In the genomic region with DNA sequence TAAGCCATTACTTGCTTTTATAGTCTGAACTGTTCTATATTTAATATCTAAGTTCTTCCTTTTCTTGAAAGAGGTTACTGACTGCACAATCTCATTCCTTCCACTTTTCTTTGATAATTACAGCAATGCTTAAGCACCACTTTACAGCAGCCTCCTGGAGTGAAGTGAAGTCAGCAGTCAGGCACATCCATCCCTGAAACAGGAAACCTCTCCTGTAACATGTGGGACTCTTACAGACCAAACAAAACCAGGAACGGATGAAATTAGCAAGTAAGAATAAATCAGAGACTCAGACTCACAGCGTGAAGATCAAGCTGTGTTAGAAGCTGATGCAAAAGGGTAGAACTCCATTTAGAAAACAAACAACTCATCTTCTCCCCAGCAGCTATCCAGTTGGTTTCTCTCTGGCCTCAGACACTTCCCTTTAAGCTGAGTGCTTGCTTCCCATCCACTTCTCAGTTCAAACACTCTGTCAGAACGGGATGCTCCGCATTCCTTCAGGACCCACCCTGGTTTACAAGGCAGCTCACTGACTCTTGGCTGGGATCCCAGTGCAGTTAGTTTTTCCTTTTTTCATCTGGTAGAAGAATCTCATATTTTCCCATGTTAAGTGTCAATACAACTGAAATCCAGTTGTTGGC, we compare ENCODE assay signal across 11 mouse cellular contexts. TPM values are rescaled to one million over a fixed set of nuclear protein-coding genes. Genes with fewer than 3 reads are reported as not detected.
DNase-seq lines count a peak whose midpoint lies in the region; ATAC-seq and TF ChIP-seq lines count a peak whose summit lies in the region.
"Had no signal": no experiment of that assay in that cellular context is flagged by ENCODE, and none has a peak within 500 bp of the region (broad histone marks: within the 10 kb centered on the region; RNA-seq: fewer than 3 reads in every experiment).

No protein-coding gene starts in this region.

- no peaks in the 10 kb centered on the region for H3K27me3 ChIP-seq in heart, embryonic 12.5 days (replicated peaks)
- H3K27me3 ChIP-seq in heart, adult 2 months (ENCODE audit: control insufficient read depth, insufficient read depth, low read length): no peaks in the 10 kb centered on the region
- H3K27me3 ChIP-seq in lung, embryonic 14.5 days (ENCODE audit: insufficient read depth, low read length): no peaks in the 10 kb centered on the region
- H3K27me3 ChIP-seq: megakaryocyte, embryonic 14.5 days had no signal

- no peak for TF ChIP-seq EP300 in heart, adult 2 months (IDR thresholded peaks at IDR 0.05; ENCODE audit: insufficient read depth, low read depth, low read length)

- no peak overlapping the region for H3K4me2 ChIP-seq in heart, embryonic 12.5 days
- peak overlapping the region; percentile 29 for H3K4me2 ChIP-seq in lung, embryonic 14.5 days

- H3K9ac ChIP-seq in heart, embryonic 12.5 days: no peak overlapping the region
- H3K9ac ChIP-seq in heart, adult 2 months (ENCODE audit: low read depth, low read length): no peak overlapping the region
- no peak overlapping the region for H3K9ac ChIP-seq in lung, embryonic 14.5 days

- H3K4me3 ChIP-seq in heart, embryonic 12.5 days: no peak overlapping the region
- no peak overlapping the region for H3K4me3 ChIP-seq in heart, adult 2 months
- H3K4me3 ChIP-seq in lung, embryonic 14.5 days (ENCODE audit: low read depth, low read length): no peak overlapping the region
- H3K4me3 ChIP-seq: megakaryocyte, embryonic 14.5 days had no signal

- no peak for ATAC-seq in heart, embryonic 12.5 days (ENCODE audit: insufficient number of reproducible peaks, low FRiP score)
- peak; percentile 97 for ATAC-seq in lung, embryonic 14.5 days (ENCODE audit: insufficient read depth)
- no peak for ATAC-seq in megakaryocyte progenitor cell, adult 5-6 weeks (replicated peaks; ENCODE audit: poor library complexity)

- H3K36me3 ChIP-seq in heart, embryonic 12.5 days: peaks cover 29% of the 10 kb centered on the region
- H3K36me3 ChIP-seq in heart, adult 2 months (ENCODE audit: control insufficient read depth, insufficient read depth, low read length): no peaks in the 10 kb centered on the region
- H3K36me3 ChIP-seq in lung, embryonic 14.5 days (ENCODE audit: insufficient read depth): peaks cover 22% of the 10 kb centered on the region

- H3K4me1 ChIP-seq in heart, embryonic 12.5 days (replicated peaks): peaks cover 13% of the 10 kb centered on the region
- no peaks in the 10 kb centered on the region for H3K4me1 ChIP-seq in heart, adult 2 months (ENCODE audit: control insufficient read depth, insufficient read depth, low read length)
- H3K4me1 ChIP-seq in lung, embryonic 14.5 days (ENCODE audit: insufficient read depth): peaks cover 8% of the 10 kb centered on the region; the same call in 1 of the 2 replicates

- H3K27ac ChIP-seq in heart, embryonic 12.5 days (ENCODE audit: poor library complexity, severe bottlenecking): 0 out of 2 replicates have a peak overlapping the region, but pooled peaks have one; percentile 48
- no peak overlapping the region for H3K27ac ChIP-seq in heart, adult 2 months
- H3K27ac ChIP-seq in lung, embryonic 14.5 days (ENCODE audit: low read depth): peak overlapping the region; percentile 75

- no peak for DNase-seq in heart, adult 2 months
- DNase-seq in 3134 (ENCODE audit: extremely low read depth, insufficient read length, low spot score) (peak; percentile 35), liver (no peak)
- DNase-seq in embryo, embryonic 11 days: peak; percentile 16
- DNase-seq in lung, embryonic 14.5 days: peak; percentile 92
- DNase-seq in cerebellum, adult 18-20 months: no peak
- DNase-seq: adrenal gland, postnatal 36 days; heart, adult 11 months had no signal

- no peak for TF ChIP-seq CTCF in heart, adult 2 months (IDR thresholded peaks at IDR 0.05)
- TF ChIP-seq CTCF in lung, embryonic 14.5 days (IDR thresholded peaks at IDR 0.05; ENCODE audit: low read depth): no peak

- no peaks in the 10 kb centered on the region for H3K9me3 ChIP-seq in heart, embryonic 12.5 days (replicated peaks)
- no peaks in the 10 kb centered on the region for H3K9me3 ChIP-seq in lung, embryonic 14.5 days (ENCODE audit: low read depth, low read length)

- WGBS in heart, embryonic 12.5 days: 34% methylated on average over 4 of the region's 4 CpGs
- WGBS in heart, adult 2 months: 31% methylated on average over 4 of the region's 4 CpGs
- WGBS in lung, embryonic 14.5 days: 10% methylated on average over 4 of the region's 4 CpGs

- TF ChIP-seq POLR2A in heart, adult 2 months (IDR thresholded peaks at IDR 0.05; ENCODE audit: insufficient read depth, low read depth, low read length): no peak

- intact Hi-C loops in heart, adult 2 months (cut with DNase I): no loop called here

- H3K79me2 ChIP-seq in heart, adult 2 months (replicated peaks; ENCODE audit: control insufficient read depth, insufficient read depth, low read length): no peaks in the 10 kb centered on the region

RNA-seq across cellular contexts. Expression of a gene that starts 33.9 kb away (rescaled TPM):
- polyA plus RNA-seq in heart, embryonic 12.5 days (2016; fragmentation: Nextera tagmentation; extraction: Ambion mirVana): 23.7 and 25.1 TPM in 2 replicates
- total RNA-seq in heart, adult 2 months (2021): 1 to 10 TPM; 3.1 to 4.5 TPM
- 6.7 and 8.8 TPM in 2 replicates for polyA plus RNA-seq in heart, adult 2 months (2012; rRNA removed)
- 84.5 and 91.3 TPM in 2 replicates for polyA plus RNA-seq in lung, embryonic 14.5 days (2014; fragmentation: Nextera tagmentation; extraction: Ambion mirVana)
- not detected in 2 replicates for total RNA-seq in megakaryocyte progenitor cell, adult 5-6 weeks (2015)
- 0.47 TPM in 1 of 2 replicates, not detected in the other for total RNA-seq in megakaryocyte progenitor cell, adult 5-6 weeks (2017)

Comparison
In these comparisons a context has a peak if more than half of its experiments do, and no peak if none do; other contexts are left out.
1. DNase-seq: peak in 3134 (single experiment), embryo, embryonic 11 days (single experiment) and lung, embryonic 14.5 days (single experiment); none in heart, adult 2 months (0 of 2), cerebellum, adult 18-20 months (0 of 2) and liver (single experiment).